Mouse (Mus musculus) gastrocnemius, adult 18-20 months (tissue): Measurements from ENCODE around the gene 6030452D12Rik. TPM values are rescaled to one million over a fixed set of nuclear protein-coding genes. Genes with fewer than 3 reads are reported as not detected.

Experiments used
- total RNA-seq, 2 experiments: library from RNA; stranded (reverse); gene quantifications; 2 replicates each; pipeline ENCODE4 v1.2.3; 2021

6030452D12Rik gene
- total RNA-seq, 2 experiments from 2014 or later, result not detected

Other genes with a start within 250 kb of the 6030452D12Rik start
- 1 to 10 TPM in 1 of 2 experiments, under 1 TPM in 1; 0.43 to 1.1 TPM for gene Smpd3, start 162.5 kb upstream of the 6030452D12Rik start, total RNA-seq
- gene Zfp90, start 85.2 kb upstream of the 6030452D12Rik start, total RNA-seq, result under 1 TPM; 0.74 to 0.78 TPM
- gene Cdh3, start 10.4 kb downstream of the 6030452D12Rik start, total RNA-seq, result not detected
- 100 to 1,000 TPM in 1 of 2 experiments, 10 to 100 TPM in 1; 91.6 to 114 TPM for gene Gm10073, start 72.9 kb downstream of the 6030452D12Rik start, total RNA-seq
- gene Cdh1, start 102.8 kb downstream of the 6030452D12Rik start, total RNA-seq, result under 1 TPM; 0.25 to 0.57 TPM
- gene Tango6, start 182.5 kb downstream of the 6030452D12Rik start, total RNA-seq, result 10 to 100 TPM; 10.5 to 10.8 TPM